Mouse (Mus musculus): Measurements from ENCODE around the gene Cobl. TPM values are rescaled to one million over a fixed set of nuclear protein-coding genes. Genes with fewer than 3 reads are reported as not detected.

Gene Cobl
- total and polyA plus RNA-seq, 2 experiments from 2014 or later = 11.4 to 17.8 TPM

GRCm38 (mm10) chr11:12381096-12381495 lies 83.7 kb downstream of the Cobl start:
- Histone ChIP-seq H3K36me3 (ENCODE audit: insufficient read depth, low read length) (no peaks in the 10 kb centered on the region), H3K4me3 (ENCODE audit: low read length) (no peak overlapping the region), H3K4me1 (ENCODE audit: insufficient read depth, low read length) (no peaks in the 10 kb centered on the region), H3K27me3 (ENCODE audit: insufficient read depth, low read length) (no peaks in the 10 kb centered on the region), H3K27ac (no peak overlapping the region), H3K9me3 (ENCODE audit: low read length) (no peaks in the 10 kb centered on the region), H3K9ac (replicated peaks; ENCODE audit: low read length) (no peak overlapping the region), H3K4me2 (ENCODE audit: low read depth, low read length) (no peak overlapping the region)
- no peak for ATAC-seq
- DNase-seq (ENCODE audit: low spot score) = no peak
- TF ChIP-seq CTCF (IDR thresholded peaks at IDR 0.05; ENCODE audit: low read depth) = no peak
- WGBS = 22% methylated on average over 3 of the region's 3 CpGs

- no peak overlapping the region for H3K9ac ChIP-seq (replicated peaks; ENCODE audit: low read length)
- no peaks in the 10 kb centered on the region for H3K9me3 ChIP-seq (ENCODE audit: low read length)
- H3K4me3 ChIP-seq (ENCODE audit: low read length) = no peak overlapping the region
- H3K27me3 ChIP-seq (ENCODE audit: insufficient read depth, low read length) = no peaks in the 10 kb centered on the region
- no peaks in the 10 kb centered on the region for H3K36me3 ChIP-seq (ENCODE audit: insufficient read depth, low read length)
- ATAC-seq = no peak
- no peaks in the 10 kb centered on the region for H3K4me1 ChIP-seq (ENCODE audit: insufficient read depth, low read length)
- H3K27ac ChIP-seq = no peak overlapping the region
- no peak for TF ChIP-seq CTCF (IDR thresholded peaks at IDR 0.05; ENCODE audit: low read depth)
- 34% methylated on average over 3 of the region's 3 CpGs for WGBS
- no peak overlapping the region for H3K4me2 ChIP-seq (ENCODE audit: low read depth, low read length)
- no peak for DNase-seq (ENCODE audit: low spot score)
These were observed 88.1 kb downstream of the Cobl start for GRCm38 (mm10) chr11:12376628-12377027.

- no peak overlapping the region for H3K4me3 ChIP-seq (ENCODE audit: low read length)
- ATAC-seq = peak; percentile 92
These were observed 91.4 kb downstream of the Cobl start for GRCm38 (mm10) chr11:12373106-12374098.

GRCm38 (mm10) chr11:12370957-12371356 lies 93.8 kb downstream of the Cobl start:
- no peak for TF ChIP-seq CTCF (IDR thresholded peaks at IDR 0.05; ENCODE audit: low read depth)
- Histone ChIP-seq H3K4me2 (ENCODE audit: low read depth, low read length) (no peak overlapping the region), H3K4me3 (ENCODE audit: low read length) (no peak overlapping the region), H3K36me3 (ENCODE audit: insufficient read depth, low read length) (no peaks in the 10 kb centered on the region), H3K4me1 (ENCODE audit: insufficient read depth, low read length) (no peaks in the 10 kb centered on the region), H3K27ac (no peak overlapping the region), H3K27me3 (ENCODE audit: insufficient read depth, low read length) (no peaks in the 10 kb centered on the region), H3K9ac (replicated peaks; ENCODE audit: low read length) (no peak overlapping the region), H3K9me3 (ENCODE audit: low read length) (no peaks in the 10 kb centered on the region)
- DNase-seq (ENCODE audit: low spot score) (no peak), ATAC-seq (no peak)

More at GRCm38 (mm10) chr11:12373106-12374098, 91.4 kb downstream of the Cobl start:
- no peaks in the 10 kb centered on the region for H3K27me3 ChIP-seq (ENCODE audit: insufficient read depth, low read length)
- H3K4me2 ChIP-seq (ENCODE audit: low read depth, low read length) = no peak overlapping the region
- peak; percentile 94 for TF ChIP-seq CTCF (IDR thresholded peaks at IDR 0.05; ENCODE audit: low read depth)
- no peaks in the 10 kb centered on the region for H3K36me3 ChIP-seq (ENCODE audit: insufficient read depth, low read length)
- peak; percentile 90 for DNase-seq (ENCODE audit: low spot score)
- H3K27ac ChIP-seq = no peak overlapping the region
- WGBS = 32% methylated on average over 12 of the region's 12 CpGs
- H3K4me1 ChIP-seq (ENCODE audit: insufficient read depth, low read length) = no peaks in the 10 kb centered on the region
- H3K9me3 ChIP-seq (ENCODE audit: low read length) = no peaks in the 10 kb centered on the region
- no peak overlapping the region for H3K9ac ChIP-seq (replicated peaks; ENCODE audit: low read length)

GRCm38 (mm10) chr11:12367426-12368178 lies 97.2 kb downstream of the Cobl start:
- Histone ChIP-seq H3K27me3 (ENCODE audit: insufficient read depth, low read length) (no peaks in the 10 kb centered on the region), H3K27ac (no peak overlapping the region), H3K4me1 (ENCODE audit: insufficient read depth, low read length) (no peaks in the 10 kb centered on the region), H3K36me3 (ENCODE audit: insufficient read depth, low read length) (no peaks in the 10 kb centered on the region), H3K4me3 (ENCODE audit: low read length) (no peak overlapping the region), H3K4me2 (ENCODE audit: low read depth, low read length) (no peak overlapping the region), H3K9ac (replicated peaks; ENCODE audit: low read length) (no peak overlapping the region), H3K9me3 (ENCODE audit: low read length) (no peaks in the 10 kb centered on the region)
- 0 out of 2 replicates have a peak, but pooled peaks have one; percentile 4 for TF ChIP-seq CTCF (IDR thresholded peaks at IDR 0.05; ENCODE audit: low read depth)
- ATAC-seq (no peak), DNase-seq (ENCODE audit: low spot score) (no peak)
- 32% methylated on average over 5 of the region's 5 CpGs for WGBS

- ATAC-seq = peak; percentile 94
- Histone ChIP-seq H3K27me3 (ENCODE audit: insufficient read depth, low read length) (no peaks in the 10 kb centered on the region), H3K4me2 (ENCODE audit: low read depth, low read length) (no peak overlapping the region), H3K27ac (no peak overlapping the region), H3K9ac (replicated peaks; ENCODE audit: low read length) (no peak overlapping the region), H3K4me1 (ENCODE audit: insufficient read depth, low read length) (no peaks in the 10 kb centered on the region), H3K36me3 (ENCODE audit: insufficient read depth, low read length) (no peaks in the 10 kb centered on the region), H3K4me3 (ENCODE audit: low read length) (no peak overlapping the region), H3K9me3 (ENCODE audit: low read length) (no peaks in the 10 kb centered on the region)
- 11% methylated on average over 2 of the region's 2 CpGs for WGBS
- TF ChIP-seq CTCF (IDR thresholded peaks at IDR 0.05; ENCODE audit: low read depth) = peak; percentile 85
- peak; percentile 85 for DNase-seq (ENCODE audit: low spot score)
These were observed 105.3 kb downstream of the Cobl start for GRCm38 (mm10) chr11:12359336-12360000.
